Mouse (Mus musculus) cerebellum, adult 2 months (tissue): ENCODE measurements around the gene Tmem108.

Experiments
- CTCF ChIP-seq: fragments of 200-500 bp; IDR thresholded peaks from 2 replicates; pipeline ENCODE4 v1.5.1; 2011; ENCODE audit warnings: low read depth, mild to moderate bottlenecking, control low read depth, low read length, moderate library complexity, borderline replicate concordance; ENCODE audit not compliant: insufficient read depth
- POLR2A ChIP-seq: fragments of 200-500 bp; IDR thresholded peaks from 2 replicates; pipeline ENCODE4 v1.6.1; 2011; ENCODE audit warnings: low read length, control low read depth, borderline replicate concordance; ENCODE audit not compliant: insufficient read depth

GRCm38 (mm10) chr9:103546695-103547645 is 214.7 kb downstream of the Tmem108 start:
- TF ChIP-seq CTCF, result no peak
- no peak for TF ChIP-seq POLR2A
